Mouse (Mus musculus) myocyte (in vitro differentiated cells): Measurements from ENCODE around the gene Krcc1.

Experiments used
- CEBPB ChIP-seq: IDR thresholded peaks from 2 replicates; pipeline ENCODE4 v1.6.1; 2011; ENCODE audit warnings: mild to moderate bottlenecking, moderate library complexity; ENCODE audit not compliant: poor library complexity, insufficient read depth, severe bottlenecking
- E2F4 ChIP-seq: IDR thresholded peaks from one replicate; pipeline ENCODE4 v1.6.1; 2011; ENCODE audit warnings: mild to moderate bottlenecking, control low read depth, moderate library complexity; ENCODE audit not compliant: insufficient read depth
- MAX ChIP-seq: IDR thresholded peaks from one replicate; pipeline ENCODE4 v1.6.1; 2011; ENCODE audit warnings: low read depth, mild to moderate bottlenecking, control low read depth
- MYOD1 ChIP-seq, 3 experiments: IDR thresholded peaks; one replicate each; pipeline ENCODE4 v1.6.1; 2011; ENCODE audit warnings: control low read depth in 2 of 3, low read depth in 2 of 3, mild to moderate bottlenecking in 2 of 3, moderate library complexity in 1 of 3; ENCODE audit not compliant: insufficient read length in 2 of 3, control insufficient read depth in 1 of 3
- MYOG ChIP-seq, 3 experiments: IDR thresholded peaks; one replicate each; pipeline ENCODE4 v1.6.1; 2011; ENCODE audit warnings: control low read depth in 2 of 3, low read depth in 2 of 3, mild to moderate bottlenecking in 2 of 3; ENCODE audit not compliant: insufficient read length in 2 of 3, control insufficient read depth in 1 of 3, insufficient read depth in 1 of 3
- POLR2A ChIP-seq: IDR thresholded peaks from one replicate; pipeline ENCODE4 v1.6.1; 2011; ENCODE audit warnings: low read depth, mild to moderate bottlenecking, control low read depth, moderate library complexity; ENCODE audit not compliant: insufficient read length
- POLR2AphosphoS2 ChIP-seq: IDR thresholded peaks from one replicate; pipeline ENCODE4 v1.6.1; 2011; ENCODE audit warnings: low read depth, control low read depth; ENCODE audit not compliant: insufficient read length
- SRF ChIP-seq: IDR thresholded peaks from one replicate; pipeline ENCODE4 v1.6.1; 2011; ENCODE audit warnings: low read depth; ENCODE audit not compliant: control insufficient read depth, insufficient read length
- TCF3 ChIP-seq: IDR thresholded peaks from one replicate; pipeline ENCODE4 v1.6.1; 2011; ENCODE audit warnings: low read depth, control low read depth; ENCODE audit not compliant: insufficient read length
- USF1 ChIP-seq: IDR thresholded peaks from one replicate; pipeline ENCODE4 v1.6.1; 2011; ENCODE audit warnings: low read depth, mild to moderate bottlenecking, control low read depth, moderate library complexity

GRCm38 (mm10) chr6:71235944-71236343, 35.5 kb upstream of the Krcc1 start:
- no peak for TF ChIP-seq POLR2A
- TF ChIP-seq POLR2AphosphoS2, result no peak
- no peak for TF ChIP-seq SRF
- no peak for TF ChIP-seq CEBPB
- no peak for TF ChIP-seq MYOD1 (IDR thresholded peaks at IDR 0.05; ENCODE audit: control insufficient read depth in 1 of 3, insufficient read length in 2 of 3, low read depth in 2 of 3)
- TF ChIP-seq MAX, result no peak
- no peak for TF ChIP-seq USF1
- no peak for TF ChIP-seq MYOG (IDR thresholded peaks at IDR 0.05; ENCODE audit: control insufficient read depth in 1 of 3, insufficient read depth in 1 of 3, insufficient read length in 2 of 3, low read depth in 2 of 3)
- no peak for TF ChIP-seq E2F4
- TF ChIP-seq TCF3, result no peak
